Mouse (Mus musculus) small intestine, adult 2 months (tissue): Measurements from ENCODE around the gene Cyp26a1.

Experiments
- CTCF ChIP-seq: fragments of 200-500 bp; IDR thresholded peaks from 2 replicates; pipeline ENCODE4 v1.5.1; 2012; ENCODE audit warnings: low read depth, mild to moderate bottlenecking, control low read depth, inconsistent platforms, low read length, moderate library complexity, mixed read lengths; ENCODE audit not compliant: insufficient replicate concordance, insufficient read length; ENCODE audit errors: extremely low read depth
- POLR2A ChIP-seq: fragments of 200-500 bp; IDR thresholded peaks from 2 replicates; pipeline ENCODE4 v1.6.1; 2012; ENCODE audit warnings: low read depth, mild to moderate bottlenecking, control low read depth, inconsistent platforms, low read length, moderate library complexity

GRCm38 (mm10) chr19:37673393-37673792 is 24.2 kb upstream of the Cyp26a1 start:
- TF ChIP-seq CTCF (no peak), POLR2A (no peak)
